Mouse (Mus musculus): ENCODE data around the gene Strip1.
A peak's percentile ranks its signal among the peaks of the same experiment; 100 is the strongest.
"Not testable (repeated sequence)": the region's sequence is repeated elsewhere in the genome, so short reads cannot be mapped to it uniquely, and the experiment has no call there.

Gene Strip1

DNA sequence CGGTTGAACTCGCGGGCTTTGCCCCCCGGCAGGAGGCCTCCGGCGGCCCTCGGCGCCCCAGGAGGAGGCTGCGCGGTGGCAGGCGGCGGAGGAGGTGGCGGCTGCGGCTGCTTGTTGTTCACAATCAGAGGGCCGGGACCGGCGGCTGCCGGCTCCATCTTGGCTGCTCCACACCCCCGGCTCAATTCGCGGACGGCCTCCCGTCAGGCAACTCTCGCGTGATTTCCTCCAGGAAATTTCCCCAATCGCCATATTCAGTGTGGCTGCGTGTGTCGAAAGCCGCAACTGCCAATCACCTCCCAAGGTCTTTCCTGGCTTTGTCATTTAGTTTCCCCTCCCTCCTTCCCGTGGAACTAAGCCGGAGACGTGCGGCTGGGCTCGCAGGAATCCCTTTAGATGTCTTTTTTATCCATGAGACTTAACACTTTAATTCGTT, at the start of gene Strip1:
Gene Strip1 (minus strand): TSS at position 172 of the 436 bp plus-strand sequence.
- DNase-seq, result peak; percentile 95

DNA sequence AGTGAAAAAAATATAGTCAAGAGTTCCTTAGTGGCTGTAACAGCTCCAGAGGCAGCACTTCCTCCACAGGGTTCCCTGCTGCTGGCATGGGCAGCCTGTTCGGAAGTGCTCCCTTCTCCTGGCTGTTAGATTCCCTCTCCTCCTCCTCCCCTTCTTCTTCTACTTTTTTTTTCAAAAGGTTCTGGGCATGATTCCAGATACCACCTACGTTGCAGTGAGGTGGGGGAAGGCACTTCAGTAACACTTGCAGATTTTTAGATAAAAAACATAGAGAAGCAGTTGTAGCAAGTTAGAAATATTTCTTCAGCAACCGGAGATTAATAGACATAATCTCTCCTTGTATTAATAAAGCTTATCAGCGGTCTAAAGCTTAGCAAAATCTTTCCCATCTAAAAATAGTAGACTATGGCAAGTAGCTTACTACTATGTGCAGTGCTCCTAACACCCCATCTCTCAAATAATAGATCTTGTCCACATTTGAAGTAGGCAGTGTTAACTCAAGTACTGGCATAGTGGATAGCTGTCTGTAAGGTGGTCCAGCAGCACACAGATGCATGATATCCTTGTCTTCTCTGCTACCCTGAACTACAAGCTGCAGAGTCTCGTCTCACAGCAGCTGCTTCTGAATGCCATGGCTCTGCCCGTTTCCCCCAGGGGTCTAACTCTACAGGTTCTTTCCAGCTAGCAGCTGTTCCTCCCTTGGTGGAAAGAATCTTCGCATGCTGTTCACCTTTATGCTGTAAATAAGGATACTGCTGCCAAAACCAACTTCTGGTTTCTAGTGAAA, 49.5 kb upstream of the Strip1 start:
- DNase-seq, result peak; percentile 65

DNA sequence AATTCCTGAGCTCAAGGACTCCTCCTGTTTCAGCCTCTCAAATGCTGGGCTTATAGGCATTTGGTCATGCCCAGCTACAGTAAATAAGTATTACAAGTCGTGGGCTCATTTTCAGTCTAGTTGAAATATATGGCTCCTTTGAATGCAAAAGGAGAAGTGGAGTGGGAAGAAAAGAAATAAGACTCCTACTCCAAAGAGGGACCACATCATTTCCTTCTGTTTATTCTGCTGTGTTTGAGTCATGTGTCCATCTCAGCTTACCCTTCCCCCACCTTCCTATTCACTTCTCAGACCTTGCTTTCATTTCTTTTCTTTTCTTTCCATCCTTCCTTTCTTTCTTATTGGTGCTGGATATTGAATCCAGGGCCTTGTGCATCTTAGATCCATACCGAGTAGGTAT, 40.0 kb upstream of the Strip1 start:
- no peak for DNase-seq

GRCm38 (mm10) chr3:107670500-107670899, 39.0 kb upstream of the Strip1 start:
- DNase-seq, result no peak

GRCm38 (mm10) chr3:107668786-107669185, 37.3 kb upstream of the Strip1 start:
- no peak for DNase-seq

- no peak for DNase-seq
Measured at GRCm38 (mm10) chr3:107667426-107667825, 35.9 kb upstream of the Strip1 start.

GRCm38 (mm10) chr3:107664641-107665040, 33.1 kb upstream of the Strip1 start:
- DNase-seq, result no peak

- no peak for DNase-seq
Measured at GRCm38 (mm10) chr3:107659000-107659399, 27.5 kb upstream of the Strip1 start.

DNA sequence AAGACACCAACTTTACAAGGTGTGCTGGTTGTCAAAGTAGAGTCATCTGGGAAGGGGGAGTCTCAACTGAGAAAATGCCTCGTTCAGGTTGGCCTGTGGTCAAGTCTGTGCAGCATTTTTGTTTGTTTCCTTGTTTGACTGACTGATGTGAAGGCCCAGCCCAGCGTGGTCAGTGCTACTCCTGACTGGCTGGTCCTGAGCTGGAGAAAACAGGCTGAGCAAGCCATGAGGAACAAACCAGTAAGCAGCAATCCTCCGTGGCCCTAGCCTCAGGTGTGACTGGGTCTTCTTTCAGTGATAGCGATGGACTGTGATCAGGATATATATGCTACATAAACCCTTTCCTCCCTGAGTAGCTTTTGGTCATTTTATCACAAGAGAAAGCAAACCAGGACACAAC, 25.4 kb upstream of the Strip1 start:
- no peak for DNase-seq

DNA sequence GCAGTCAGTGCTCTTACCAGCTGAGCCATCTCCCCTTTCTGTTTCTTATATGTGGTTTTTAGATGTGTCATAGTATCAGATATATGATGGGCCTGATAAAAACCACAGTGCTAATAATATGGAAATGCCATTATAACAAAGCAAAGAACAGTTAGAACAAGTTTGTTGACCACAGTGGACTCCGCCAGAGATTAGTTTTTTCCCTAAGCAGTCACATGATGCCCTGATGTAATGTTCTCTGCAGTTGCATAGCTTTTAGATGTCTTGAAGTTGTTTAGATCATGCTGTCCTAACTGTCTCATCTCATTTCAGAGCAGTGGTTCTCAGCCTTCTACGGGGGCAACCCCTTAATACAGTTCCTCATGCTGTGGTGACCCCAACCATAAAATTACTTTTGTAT, 24.7 kb upstream of the Strip1 start:
- DNase-seq, result no peak

GRCm38 (mm10) chr3:107655491-107655890, 24.0 kb upstream of the Strip1 start:
- no peak for DNase-seq

DNA sequence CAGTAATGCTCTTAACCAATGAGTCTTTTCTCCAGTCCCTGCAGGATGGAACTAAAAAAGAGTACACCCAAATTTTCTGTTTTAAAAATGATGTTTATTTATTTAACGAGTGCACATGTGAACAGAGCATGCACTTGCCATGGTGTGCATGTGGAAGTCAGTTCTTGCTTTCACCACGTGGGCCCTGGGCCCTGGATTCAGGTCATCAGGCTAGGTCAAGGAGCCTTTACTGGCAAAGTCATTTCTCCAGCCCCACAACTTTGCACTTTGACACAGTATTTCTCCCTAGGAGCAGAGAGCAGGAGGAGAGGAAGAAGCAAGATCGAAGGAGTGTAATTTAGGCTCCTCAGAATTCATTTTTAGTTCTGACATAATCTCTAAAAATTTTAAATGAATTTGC, 23.4 kb upstream of the Strip1 start:
- no peak for DNase-seq

DNA sequence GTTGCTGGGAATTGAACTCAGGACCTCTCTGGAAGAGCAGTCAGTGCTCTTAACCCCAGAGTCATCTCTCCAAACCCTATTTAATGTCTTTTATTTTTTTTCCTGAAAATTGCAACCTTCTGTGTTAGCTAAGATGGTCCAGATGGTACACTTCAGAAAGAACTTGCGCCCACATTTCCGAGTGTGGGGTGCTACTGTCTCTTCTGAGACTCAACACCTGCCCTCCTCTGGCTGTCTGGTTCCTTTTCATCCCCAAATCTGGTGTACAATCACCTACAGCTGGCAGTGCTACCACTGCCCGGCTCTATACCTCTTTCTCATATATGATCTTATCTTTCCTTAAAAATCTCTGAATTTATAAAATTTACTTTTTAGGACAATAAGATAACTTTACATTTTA, 21.5 kb upstream of the Strip1 start:
- no peak for DNase-seq

DNA sequence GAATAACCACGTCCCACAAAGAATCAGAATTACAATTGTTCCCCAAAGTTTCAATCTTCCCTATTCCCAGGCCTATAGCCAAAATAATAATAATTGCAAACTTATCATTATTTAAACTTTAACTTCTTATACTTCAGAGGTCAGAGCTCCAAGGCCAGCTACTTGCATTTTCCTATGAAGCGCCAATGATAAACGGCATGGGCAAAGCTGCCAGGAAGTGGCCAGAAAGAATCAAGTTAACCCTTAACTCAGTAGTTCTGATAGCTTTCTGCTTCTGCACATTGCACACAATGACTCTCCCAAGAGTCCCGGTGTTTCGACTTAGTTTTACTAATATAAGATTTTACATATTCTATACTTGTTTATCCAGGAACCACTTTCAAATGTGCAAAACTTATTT, 18.8 kb upstream of the Strip1 start:
- not testable (repeated sequence) for DNase-seq

GRCm38 (mm10) chr3:107646947-107647346, 15.5 kb upstream of the Strip1 start:
- DNase-seq, result no peak

- no peak for DNase-seq
Measured at GRCm38 (mm10) chr3:107637606-107638172, 6.2 kb upstream of the Strip1 start.

- DNase-seq, result no peak
Measured at GRCm38 (mm10) chr3:107636236-107636635, 4.7 kb upstream of the Strip1 start.

- no peak for DNase-seq
Measured at GRCm38 (mm10) chr3:107635836-107636235, 4.3 kb upstream of the Strip1 start.

DNA sequence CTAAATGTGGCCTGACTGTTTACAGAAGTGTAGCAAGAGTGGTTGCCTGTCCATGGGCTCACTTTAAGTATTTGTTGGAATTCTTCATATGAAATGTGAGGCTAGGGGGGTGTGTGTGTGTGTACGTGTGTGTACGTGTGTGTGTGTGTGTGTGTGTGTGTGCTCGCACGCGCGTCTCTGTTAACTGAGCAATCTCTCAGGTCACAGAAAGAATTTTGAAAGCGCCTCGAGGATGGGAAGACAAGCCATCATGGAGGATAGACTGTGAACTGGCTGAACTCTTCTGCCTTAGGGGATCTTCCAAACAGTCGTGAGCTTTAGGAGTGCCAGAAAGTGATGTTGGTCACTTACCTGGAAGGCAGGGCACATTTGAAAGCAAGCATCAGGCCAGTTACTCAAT, 2.4 kb upstream of the Strip1 start:
- no peak for DNase-seq

GRCm38 (mm10) chr3:107632786-107633185, 1.3 kb upstream of the Strip1 start:
- no peak for DNase-seq

DNA sequence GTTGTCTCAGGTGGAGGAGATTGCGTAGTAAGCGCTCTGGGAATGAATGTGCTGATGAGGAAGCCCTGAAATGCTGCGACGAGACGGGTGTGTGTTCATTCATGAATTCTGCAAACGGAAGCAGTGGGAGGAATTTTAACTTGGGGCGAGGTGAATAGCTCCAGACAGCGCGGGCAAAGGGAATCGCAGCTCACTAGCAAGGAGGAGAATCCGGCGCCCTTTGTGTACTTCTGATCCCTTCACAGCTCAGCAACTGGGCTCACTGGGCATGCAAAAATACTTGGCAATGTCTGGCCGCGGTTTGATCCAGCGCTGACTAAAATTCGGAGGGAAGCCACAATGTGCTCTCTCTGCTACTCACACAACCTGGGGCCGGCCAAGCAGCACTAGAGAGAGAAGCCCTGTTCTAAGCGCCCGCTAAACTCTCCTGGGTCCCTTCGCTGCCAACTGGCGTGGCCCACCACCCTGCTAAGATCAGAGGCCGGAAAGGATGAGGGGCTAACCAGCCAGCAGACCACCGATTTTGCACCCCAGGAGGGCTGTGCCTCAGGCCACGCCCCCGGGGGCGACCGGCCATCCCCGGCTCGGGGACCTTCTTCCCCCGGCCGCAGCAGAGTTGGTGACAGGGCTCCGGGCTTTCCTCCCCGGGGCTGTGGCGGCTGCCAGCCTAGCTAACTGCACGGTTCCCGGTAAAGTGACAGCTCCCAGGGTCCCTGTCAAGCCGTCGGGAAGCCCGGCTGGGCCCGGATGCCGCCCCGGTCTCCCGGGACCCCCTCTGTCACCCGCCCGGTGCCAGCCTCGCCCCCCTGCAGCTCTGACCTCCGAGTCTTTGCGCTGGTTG, 592 bp downstream of the Strip1 start, which contains the start of gene Gm10961:
Gene Gm10961 (plus strand): TSS at position 641 of the 841 bp plus-strand sequence.
- no peak for DNase-seq

GRCm38 (mm10) chr3:107629411-107629810, 2.1 kb downstream of the Strip1 start:
- no peak for DNase-seq

- no peak for DNase-seq
Measured at GRCm38 (mm10) chr3:107628551-107628950, 2.9 kb downstream of the Strip1 start.

DNA sequence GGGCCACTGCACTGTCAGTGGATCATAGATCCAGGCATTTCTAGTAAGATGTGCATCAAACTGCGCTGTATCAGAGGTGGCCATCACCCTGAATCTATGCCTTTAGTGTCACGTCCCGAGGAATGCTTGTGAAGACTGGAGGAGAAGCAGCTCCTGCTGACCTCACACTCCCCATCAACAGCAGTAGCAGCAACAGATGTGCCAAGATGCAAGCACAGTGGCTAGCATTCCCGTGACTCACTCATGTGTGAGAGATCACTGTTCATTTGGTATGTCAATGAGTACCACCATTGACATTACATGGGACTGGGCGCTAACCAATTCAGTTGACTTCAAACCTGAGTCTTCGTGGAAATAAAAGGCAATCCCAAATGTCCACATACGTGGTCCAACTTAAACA, 3.9 kb downstream of the Strip1 start:
- no peak for DNase-seq

Data from cerebellum, adult 9-10 months (tissue).